Mouse (Mus musculus): ENCODE measurements around the gene Cnot10. TPM values are rescaled to one million over a fixed set of nuclear protein-coding genes. Genes with fewer than 3 reads are reported as not detected.

Gene Cnot10
- 71.8 and 80.7 TPM in 2 replicates for polyA plus RNA-seq (2014; fragmentation: Nextera tagmentation; extraction: Ambion mirVana)

DNA sequence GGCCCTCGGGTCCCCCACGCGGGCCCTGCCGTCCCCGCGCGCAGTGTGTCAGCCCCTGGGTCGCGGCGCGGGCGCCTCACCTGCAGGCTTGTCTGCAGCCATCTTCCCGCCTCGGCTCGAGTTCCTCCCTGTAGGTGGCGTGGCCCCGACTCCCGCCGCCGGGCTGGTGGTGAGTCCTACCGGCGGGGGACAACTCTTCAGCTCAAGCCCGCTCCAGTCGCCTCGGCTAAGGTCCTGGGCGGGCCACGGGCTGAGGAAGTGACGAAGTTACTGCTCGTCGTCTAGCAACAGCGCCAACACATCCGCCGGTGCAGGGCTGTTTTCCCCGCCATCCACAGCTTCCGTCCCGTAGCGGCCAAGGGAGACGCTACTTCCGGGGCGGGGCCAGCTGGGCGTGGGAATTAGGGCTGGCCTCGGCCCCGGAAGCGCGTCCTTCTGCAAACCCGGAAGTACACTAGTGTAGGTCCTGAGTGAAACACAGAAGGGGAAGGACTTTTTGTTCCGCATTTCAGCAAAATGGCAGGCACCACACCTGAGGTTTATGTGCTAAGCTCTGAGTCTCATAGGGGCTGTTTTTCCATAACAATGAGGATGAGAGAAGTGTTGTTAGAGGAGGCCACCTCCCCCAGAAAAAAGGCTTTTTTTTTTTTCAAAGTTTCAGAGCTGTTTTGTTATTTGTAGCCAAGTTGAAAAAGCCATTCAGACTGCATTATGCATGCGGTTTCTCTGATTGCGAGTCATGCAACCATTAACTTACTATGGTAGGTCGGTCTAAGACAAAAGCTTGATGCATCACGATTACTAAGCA lies at the start of gene Cnot10:
Gene Cnot10 (minus strand): TSS at position 346 of the 808 bp plus-strand sequence.
- Histone ChIP-seq H3K9ac (ENCODE audit: low read length) (peak within 1 kb of the TSS; percentile 67), H3K27me3 (ENCODE audit: control insufficient read depth, insufficient read depth, low read length) (no peaks in the 10 kb centered on the region), H3K4me2 (ENCODE audit: low read depth, severe bottlenecking) (peak within 1 kb of the TSS; percentile 89), H3K4me1 (ENCODE audit: control insufficient read depth, insufficient read depth, low read length) (no peaks in the 10 kb centered on the region), H3K4me3 (ENCODE audit: low read depth, low read length) (peak within 1 kb of the TSS; percentile 88), H3K27ac (replicated peaks; ENCODE audit: low read depth, low read length) (peak within 1 kb of the TSS; percentile 71; the same call in 1 of the 2 replicates), H3K36me3 (ENCODE audit: control insufficient read depth, insufficient read depth, low read length) (0 out of 2 replicates have a peak, but pooled peaks cover 2% of the 10 kb centered on the region), H3K9me3 (ENCODE audit: control insufficient read depth, low read length) (no peaks in the 10 kb centered on the region)
- ATAC-seq (ENCODE audit: insufficient number of reproducible peaks, low FRiP score, low TSS enrichment, low read depth) (peak; percentile 96), DNase-seq (ENCODE audit: low spot score) (peak; percentile 99)
- WGBS, result 4% methylated on average over 47 of the region's 51 CpGs

DNA sequence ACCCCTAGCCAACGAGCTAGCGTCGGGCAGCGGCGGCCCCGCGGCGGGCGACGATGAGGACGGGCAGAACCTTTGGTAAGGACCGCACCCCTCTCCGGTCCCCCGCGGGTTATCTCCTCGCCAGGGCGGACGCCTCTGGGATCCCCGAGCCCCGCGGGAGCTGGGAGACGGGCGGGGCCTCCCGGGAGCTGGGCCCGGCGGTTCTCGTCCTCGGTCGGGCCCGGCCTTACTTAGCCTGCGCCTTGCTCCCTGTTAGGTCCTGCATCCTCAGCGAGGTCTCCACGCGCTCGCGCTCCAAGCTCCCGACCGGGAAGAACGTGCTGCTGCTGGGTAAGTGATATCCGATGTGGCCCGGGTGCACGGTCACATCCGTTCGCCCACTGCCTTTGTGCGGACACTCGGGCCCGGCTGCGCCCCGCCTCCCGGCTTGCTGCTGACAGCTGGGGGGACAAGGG lies 49.0 kb upstream of the Cnot10 start:
- ATAC-seq (ENCODE audit: insufficient number of reproducible peaks, low FRiP score, low TSS enrichment, low read depth), result peak; percentile 52

GRCm38 (mm10) chr9:114688252-114688952 lies 48.4 kb upstream of the Cnot10 start, which contains the start of gene Dync1li1:
Gene Dync1li1 (plus strand): TSS chr9:114688790.
- DNase-seq (ENCODE audit: low spot score), result peak; percentile 97
- peak within 1 kb of the TSS; percentile 69 for H3K27ac ChIP-seq (replicated peaks; ENCODE audit: low read depth, low read length)
- peak; percentile 92 for ATAC-seq (ENCODE audit: insufficient number of reproducible peaks, low FRiP score, low TSS enrichment, low read depth)
- H3K9ac ChIP-seq (ENCODE audit: low read length), result peak within 1 kb of the TSS; percentile 89
- no peaks in the 10 kb centered on the region for H3K9me3 ChIP-seq (ENCODE audit: control insufficient read depth, low read length)
- under 1% methylated on average over 57 of the region's 57 CpGs for WGBS
- peaks cover 13% of the 10 kb centered on the region for H3K4me1 ChIP-seq (ENCODE audit: control insufficient read depth, insufficient read depth, low read length)
- peak within 1 kb of the TSS; percentile 95 for H3K4me3 ChIP-seq (ENCODE audit: low read depth, low read length)
- peak within 1 kb of the TSS; percentile 93 for H3K4me2 ChIP-seq (ENCODE audit: low read depth, severe bottlenecking)
- no peaks in the 10 kb centered on the region for H3K27me3 ChIP-seq (ENCODE audit: control insufficient read depth, insufficient read depth, low read length)
- H3K36me3 ChIP-seq (ENCODE audit: control insufficient read depth, insufficient read depth, low read length), result peaks cover 3% of the 10 kb centered on the region; the same call in 1 of the 2 replicates

More for the DNA sequence above, 49.0 kb upstream of the Cnot10 start:
- peak overlapping the region; percentile 95 for H3K4me3 ChIP-seq (ENCODE audit: low read depth, low read length)
- H3K27me3 ChIP-seq (ENCODE audit: control insufficient read depth, insufficient read depth, low read length), result no peaks in the 10 kb centered on the region
- peak overlapping the region; percentile 93 for H3K4me2 ChIP-seq (ENCODE audit: low read depth, severe bottlenecking)
- peak; percentile 68 for DNase-seq (ENCODE audit: low spot score)
- no peaks in the 10 kb centered on the region for H3K9me3 ChIP-seq (ENCODE audit: control insufficient read depth, low read length)
- H3K9ac ChIP-seq (ENCODE audit: low read length), result peak overlapping the region; percentile 89
- under 1% methylated on average over 50 of the region's 50 CpGs for WGBS
- H3K4me1 ChIP-seq (ENCODE audit: control insufficient read depth, insufficient read depth, low read length), result peaks cover 13% of the 10 kb centered on the region
- H3K27ac ChIP-seq (replicated peaks; ENCODE audit: low read depth, low read length), result peak overlapping the region; percentile 69
- peaks cover 3% of the 10 kb centered on the region; the same call in 1 of the 2 replicates for H3K36me3 ChIP-seq (ENCODE audit: control insufficient read depth, insufficient read depth, low read length)

DNA sequence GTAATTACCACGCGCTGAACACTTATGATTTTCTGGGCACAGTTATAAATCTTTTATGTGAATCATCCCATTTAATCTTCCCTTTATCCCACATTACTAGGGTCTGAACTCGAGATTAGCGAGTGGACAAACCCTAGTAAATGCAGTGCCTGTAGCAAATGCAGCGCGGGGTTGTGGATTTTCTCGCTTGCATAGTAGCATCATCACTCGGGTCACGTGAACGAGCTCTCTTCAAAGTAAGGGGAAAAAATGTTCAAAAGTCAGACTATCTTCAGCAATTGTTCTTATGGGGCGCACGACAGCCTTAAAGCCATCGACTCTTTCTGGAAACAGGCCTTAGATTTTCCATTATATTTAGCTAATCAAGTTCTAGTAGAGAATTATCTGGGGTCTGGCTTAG lies 47.7 kb upstream of the Cnot10 start:
- DNase-seq (ENCODE audit: low spot score) (no peak), ATAC-seq (ENCODE audit: insufficient number of reproducible peaks, low FRiP score, low TSS enrichment, low read depth) (no peak)
- Histone ChIP-seq H3K9me3 (ENCODE audit: control insufficient read depth, low read length) (no peaks in the 10 kb centered on the region), H3K36me3 (ENCODE audit: control insufficient read depth, insufficient read depth, low read length) (peaks cover 3% of the 10 kb centered on the region; the same call in 1 of the 2 replicates), H3K4me3 (ENCODE audit: low read depth, low read length) (peak overlapping the region; percentile 95), H3K27me3 (ENCODE audit: control insufficient read depth, insufficient read depth, low read length) (no peaks in the 10 kb centered on the region), H3K4me2 (ENCODE audit: low read depth, severe bottlenecking) (peak overlapping the region; percentile 68), H3K9ac (ENCODE audit: low read length) (no peak overlapping the region; the same call in 1 of the 2 replicates), H3K4me1 (ENCODE audit: control insufficient read depth, insufficient read depth, low read length) (peaks cover 13% of the 10 kb centered on the region), H3K27ac (replicated peaks; ENCODE audit: low read depth, low read length) (no peak overlapping the region)
- WGBS, result 81% methylated on average over 13 of the region's 13 CpGs

GRCm38 (mm10) chr9:114686245-114686644 lies 46.3 kb upstream of the Cnot10 start:
- Histone ChIP-seq H3K36me3 (ENCODE audit: control insufficient read depth, insufficient read depth, low read length) (no peaks in the 10 kb centered on the region), H3K9ac (ENCODE audit: low read length) (no peak overlapping the region), H3K27me3 (ENCODE audit: control insufficient read depth, insufficient read depth, low read length) (no peaks in the 10 kb centered on the region), H3K4me1 (ENCODE audit: control insufficient read depth, insufficient read depth, low read length) (peaks cover 13% of the 10 kb centered on the region), H3K9me3 (ENCODE audit: control insufficient read depth, low read length) (no peaks in the 10 kb centered on the region), H3K4me3 (ENCODE audit: low read depth, low read length) (no peak overlapping the region), H3K4me2 (ENCODE audit: low read depth, severe bottlenecking) (no peak overlapping the region), H3K27ac (replicated peaks; ENCODE audit: low read depth, low read length) (no peak overlapping the region)
- no peak for DNase-seq (ENCODE audit: low spot score)
- 92% methylated on average over 7 of the region's 7 CpGs for WGBS
- no peak for ATAC-seq (ENCODE audit: insufficient number of reproducible peaks, low FRiP score, low TSS enrichment, low read depth)

DNA sequence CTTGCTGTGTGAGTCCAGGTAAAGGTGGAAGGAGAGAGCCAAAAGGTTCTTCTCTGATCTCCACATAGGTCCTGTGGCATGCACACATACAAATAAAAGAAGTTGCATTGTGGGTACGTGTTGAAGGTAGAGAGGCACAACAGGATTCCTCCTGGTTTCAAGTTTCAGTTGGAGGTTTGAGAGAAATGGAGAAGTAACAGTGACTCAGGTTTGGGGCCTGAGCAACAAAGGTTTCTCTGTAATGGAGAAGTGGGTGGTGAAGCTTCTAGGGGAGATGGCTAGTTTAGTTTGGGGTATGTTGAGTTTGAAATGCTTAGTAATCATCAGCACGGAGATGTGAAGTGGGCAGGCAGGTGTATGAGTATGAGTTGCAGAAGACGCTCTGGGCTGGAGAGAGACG lies 42.2 kb upstream of the Cnot10 start:
- Histone ChIP-seq H3K27me3 (ENCODE audit: control insufficient read depth, insufficient read depth, low read length) (no peaks in the 10 kb centered on the region), H3K4me2 (ENCODE audit: low read depth, severe bottlenecking) (no peak overlapping the region), H3K9ac (ENCODE audit: low read length) (no peak overlapping the region), H3K4me3 (ENCODE audit: low read depth, low read length) (no peak overlapping the region), H3K27ac (replicated peaks; ENCODE audit: low read depth, low read length) (no peak overlapping the region), H3K4me1 (ENCODE audit: control insufficient read depth, insufficient read depth, low read length) (no peaks in the 10 kb centered on the region), H3K36me3 (ENCODE audit: control insufficient read depth, insufficient read depth, low read length) (no peaks in the 10 kb centered on the region), H3K9me3 (ENCODE audit: control insufficient read depth, low read length) (no peaks in the 10 kb centered on the region)
- ATAC-seq (ENCODE audit: insufficient number of reproducible peaks, low FRiP score, low TSS enrichment, low read depth), result no peak
- no peak for DNase-seq (ENCODE audit: low spot score)
- 76% methylated on average over 4 of the region's 4 CpGs for WGBS

GRCm38 (mm10) chr9:114680531-114680930 lies 40.5 kb upstream of the Cnot10 start:
- Histone ChIP-seq H3K9ac (ENCODE audit: low read length) (no peak overlapping the region), H3K9me3 (ENCODE audit: control insufficient read depth, low read length) (no peaks in the 10 kb centered on the region), H3K36me3 (ENCODE audit: control insufficient read depth, insufficient read depth, low read length) (no peaks in the 10 kb centered on the region), H3K4me3 (ENCODE audit: low read depth, low read length) (no peak overlapping the region), H3K4me1 (ENCODE audit: control insufficient read depth, insufficient read depth, low read length) (no peaks in the 10 kb centered on the region), H3K27ac (replicated peaks; ENCODE audit: low read depth, low read length) (no peak overlapping the region), H3K4me2 (ENCODE audit: low read depth, severe bottlenecking) (no peak overlapping the region), H3K27me3 (ENCODE audit: control insufficient read depth, insufficient read depth, low read length) (no peaks in the 10 kb centered on the region)
- 76% methylated on average over 6 of the region's 6 CpGs for WGBS
- ATAC-seq (ENCODE audit: insufficient number of reproducible peaks, low FRiP score, low TSS enrichment, low read depth) (no peak), DNase-seq (ENCODE audit: low spot score) (no peak)

DNA sequence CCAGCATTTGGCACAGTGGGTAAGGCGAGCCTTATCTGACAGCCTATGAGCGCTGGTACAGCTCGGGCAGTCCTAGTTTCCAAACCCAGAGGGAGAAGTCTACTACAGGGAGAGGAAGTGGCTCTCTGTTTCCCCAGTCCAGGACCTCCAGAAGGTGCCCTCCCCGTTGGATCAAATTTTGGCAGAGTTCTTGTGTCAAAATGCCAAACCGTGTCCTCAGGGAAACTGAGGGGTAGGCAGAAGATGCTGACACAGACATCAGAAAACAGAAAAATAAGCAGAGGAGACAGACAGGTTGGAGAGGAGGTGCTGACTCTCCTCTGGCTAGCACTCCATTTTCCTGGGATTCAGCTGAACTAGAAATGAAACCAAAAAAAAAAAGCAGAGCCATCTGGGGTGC lies 40.0 kb upstream of the Cnot10 start:
- no peak overlapping the region for H3K27ac ChIP-seq (replicated peaks; ENCODE audit: low read depth, low read length)
- no peak for ATAC-seq (ENCODE audit: insufficient number of reproducible peaks, low FRiP score, low TSS enrichment, low read depth)
- H3K27me3 ChIP-seq (ENCODE audit: control insufficient read depth, insufficient read depth, low read length), result no peaks in the 10 kb centered on the region
- WGBS, result 87% methylated on average over 5 of the region's 5 CpGs
- no peaks in the 10 kb centered on the region for H3K36me3 ChIP-seq (ENCODE audit: control insufficient read depth, insufficient read depth, low read length)
- H3K4me1 ChIP-seq (ENCODE audit: control insufficient read depth, insufficient read depth, low read length), result no peaks in the 10 kb centered on the region
- no peaks in the 10 kb centered on the region for H3K9me3 ChIP-seq (ENCODE audit: control insufficient read depth, low read length)
- no peak overlapping the region for H3K4me2 ChIP-seq (ENCODE audit: low read depth, severe bottlenecking)
- no peak overlapping the region for H3K4me3 ChIP-seq (ENCODE audit: low read depth, low read length)
- no peak overlapping the region for H3K9ac ChIP-seq (ENCODE audit: low read length)
- DNase-seq (ENCODE audit: low spot score), result no peak
